Mouse (Mus musculus): ENCODE measurements at regions not wholly inside any gene's neighbourhood (a gene's known extent, or its start where the extent isn't known, plus 50 kb on each side); places are given as distances from the start of the nearest gene placed in this dataset.

DNA sequence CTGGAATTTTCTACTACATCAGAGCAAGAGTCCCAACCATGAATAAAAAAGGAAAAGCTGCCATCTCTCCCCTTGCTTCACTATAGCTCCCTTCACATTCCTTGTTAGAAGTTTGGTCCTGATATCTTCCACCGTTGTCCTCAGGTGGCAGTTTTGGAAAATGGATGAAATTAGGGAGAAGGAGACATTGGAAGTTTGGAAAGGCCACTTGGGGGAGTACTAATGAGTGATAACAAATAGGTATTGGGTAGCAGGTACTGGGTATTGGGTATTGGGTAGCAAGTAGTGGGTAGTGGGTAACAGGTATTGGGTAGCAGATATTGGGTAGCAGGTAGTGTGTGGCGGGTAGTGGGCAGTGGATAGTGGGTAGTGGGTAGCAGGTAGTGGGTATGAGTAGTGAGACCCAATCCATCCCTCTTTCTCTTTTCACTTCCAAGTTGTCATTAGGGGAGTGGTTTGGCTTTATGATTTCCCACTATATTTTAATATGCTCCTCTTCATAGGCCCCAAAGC, 285.8 kb upstream of the Myo3a start:
- TF ChIP-seq CTCF (IDR thresholded peaks at IDR 0.05; ENCODE audit: low read depth, low read length) (no peak), POLR2A (IDR thresholded peaks at IDR 0.05; ENCODE audit: extremely low read depth, insufficient read depth, low read length) (no peak)

Measured in liver, adult 2 months (tissue).